Mouse (Mus musculus) myocyte (in vitro differentiated cells): ENCODE data around the gene Gm45062. TPM values are rescaled to one million over a fixed set of nuclear protein-coding genes. Genes with fewer than 3 reads are reported as not detected.
"Not testable (repeated sequence)": the region's sequence is repeated elsewhere in the genome, so short reads cannot be mapped to it uniquely, and the experiment has no call there.

ENCODE experiments used
- H3K27me3 ChIP-seq: one replicate; pipeline ENCODE4 v1.6.1; 2011; ENCODE audit not compliant: control insufficient read depth, insufficient read depth, insufficient read length
- H3K36me3 ChIP-seq: one replicate; pipeline ENCODE4 v1.6.1; 2011; ENCODE audit not compliant: control insufficient read depth, insufficient read depth
- H3K4me2 ChIP-seq: one replicate; pipeline ENCODE4 v1.6.1; 2011; ENCODE audit warnings: low read depth, control low read depth
- H3K4me3 ChIP-seq: one replicate; pipeline ENCODE4 v1.5.1; 2011; ENCODE audit warnings: mild to moderate bottlenecking, control low read depth, moderate library complexity
- H3K79me2 ChIP-seq: one replicate; pipeline ENCODE4 v1.6.1; 2011; ENCODE audit not compliant: control insufficient read depth, insufficient read depth
- H3ac ChIP-seq: one replicate; pipeline ENCODE4 v1.6.1; 2011; ENCODE audit not compliant: control insufficient read depth, insufficient read length
- CEBPB ChIP-seq: IDR thresholded peaks from 2 replicates; pipeline ENCODE4 v1.6.1; 2011; ENCODE audit warnings: mild to moderate bottlenecking, moderate library complexity; ENCODE audit not compliant: poor library complexity, insufficient read depth, severe bottlenecking
- E2F4 ChIP-seq: IDR thresholded peaks from one replicate; pipeline ENCODE4 v1.6.1; 2011; ENCODE audit warnings: mild to moderate bottlenecking, control low read depth, moderate library complexity; ENCODE audit not compliant: insufficient read depth
- MAX ChIP-seq: IDR thresholded peaks from one replicate; pipeline ENCODE4 v1.6.1; 2011; ENCODE audit warnings: low read depth, mild to moderate bottlenecking, control low read depth
- MYOD1 ChIP-seq, 3 experiments: IDR thresholded peaks; one replicate each; pipeline ENCODE4 v1.6.1; 2011; ENCODE audit warnings: control low read depth in 2 of 3, low read depth in 2 of 3, mild to moderate bottlenecking in 2 of 3, moderate library complexity in 1 of 3; ENCODE audit not compliant: insufficient read length in 2 of 3, control insufficient read depth in 1 of 3
- MYOG ChIP-seq, 3 experiments: IDR thresholded peaks; one replicate each; pipeline ENCODE4 v1.6.1; 2011; ENCODE audit warnings: control low read depth in 2 of 3, low read depth in 2 of 3, mild to moderate bottlenecking in 2 of 3; ENCODE audit not compliant: insufficient read length in 2 of 3, control insufficient read depth in 1 of 3, insufficient read depth in 1 of 3
- POLR2A ChIP-seq: IDR thresholded peaks from one replicate; pipeline ENCODE4 v1.6.1; 2011; ENCODE audit warnings: low read depth, mild to moderate bottlenecking, control low read depth, moderate library complexity; ENCODE audit not compliant: insufficient read length
- REST ChIP-seq: IDR thresholded peaks from one replicate; pipeline ENCODE4 v1.6.1; 2011; ENCODE audit warnings: mild to moderate bottlenecking, control low read depth, moderate library complexity; ENCODE audit not compliant: insufficient read depth, insufficient read length
- SRF ChIP-seq: IDR thresholded peaks from one replicate; pipeline ENCODE4 v1.6.1; 2011; ENCODE audit warnings: low read depth; ENCODE audit not compliant: control insufficient read depth, insufficient read length
- TCF12 ChIP-seq: IDR thresholded peaks from one replicate; pipeline ENCODE4 v1.6.1; 2011; ENCODE audit warnings: mild to moderate bottlenecking, control low read depth; ENCODE audit not compliant: poor library complexity, insufficient read depth, severe bottlenecking
- TCF3 ChIP-seq: IDR thresholded peaks from one replicate; pipeline ENCODE4 v1.6.1; 2011; ENCODE audit warnings: low read depth, control low read depth; ENCODE audit not compliant: insufficient read length
- USF1 ChIP-seq: IDR thresholded peaks from one replicate; pipeline ENCODE4 v1.6.1; 2011; ENCODE audit warnings: low read depth, mild to moderate bottlenecking, control low read depth, moderate library complexity
- polyA plus RNA-seq: library from polyadenylated mRNA; unstranded; fragments of >200 nt; fragmentation: generic; extraction: Trizol; gene quantifications from one replicate; pipeline ENCODE4 v1.2.1, GENCODE M21; 2012; ENCODE audit warnings: missing spikeins

The Gm45062 gene
- polyA plus RNA-seq, 1 experiment, result 0.71 TPM

- H3K27me3 ChIP-seq, result no peaks in the 10 kb centered on the region
- no peak for TF ChIP-seq REST
- TF ChIP-seq SRF, result no peak
- TF ChIP-seq USF1, result no peak
- no peak for TF ChIP-seq CEBPB
- TF ChIP-seq MYOD1 (IDR thresholded peaks at IDR 0.05; ENCODE audit: control insufficient read depth in 1 of 3, insufficient read length in 2 of 3, low read depth in 2 of 3), result no peak
- H3K36me3 ChIP-seq, result no peaks in the 10 kb centered on the region
- H3ac ChIP-seq, result no peak overlapping the region
- H3K79me2 ChIP-seq, result no peaks in the 10 kb centered on the region
- H3K4me2 ChIP-seq, result no peak overlapping the region
- H3K4me3 ChIP-seq, result no peak overlapping the region
Observed at GRCm38 (mm10) chr6:8536944-8537343, 277.7 kb downstream of the Gm45062 start.

DNA sequence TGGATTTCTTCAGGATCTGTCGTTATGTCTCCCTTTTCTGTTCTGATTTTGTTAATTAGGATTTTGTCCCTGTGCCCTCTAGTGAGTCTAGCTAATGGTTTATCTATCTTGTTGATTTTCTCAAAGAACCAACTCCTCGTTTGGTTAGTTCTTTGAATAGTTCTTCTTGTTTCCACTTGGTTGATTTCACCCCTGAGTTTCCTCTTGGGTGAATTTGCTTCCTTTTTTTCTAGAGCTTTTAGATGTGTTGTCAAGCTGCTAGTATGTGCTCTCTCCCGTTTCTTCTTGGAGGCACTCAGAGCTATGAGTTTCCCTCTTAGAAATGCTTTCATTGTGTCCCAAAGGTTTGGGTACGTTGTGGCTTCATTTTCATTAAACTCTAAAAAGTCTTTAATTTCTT, 282.3 kb downstream of the Gm45062 start:
- not testable (repeated sequence) for H3K36me3 ChIP-seq, H3K27me3 ChIP-seq, H3K79me2 ChIP-seq, H3K4me2 ChIP-seq, H3K4me3 ChIP-seq, H3ac ChIP-seq

GRCm38 (mm10) chr6:8544822-8545221, 285.6 kb downstream of the Gm45062 start:
- Histone ChIP-seq H3K27me3 (no peaks in the 10 kb centered on the region), H3K36me3 (no peaks in the 10 kb centered on the region), H3K79me2 (no peaks in the 10 kb centered on the region), H3K4me3 (no peak overlapping the region), H3K4me2 (no peak overlapping the region), H3ac (no peak overlapping the region)
- TF ChIP-seq MYOD1 (IDR thresholded peaks at IDR 0.05; ENCODE audit: control insufficient read depth in 1 of 3, insufficient read length in 2 of 3, low read depth in 2 of 3), result no peak
- TF ChIP-seq TCF3, result no peak
- TF ChIP-seq SRF, result no peak
- TF ChIP-seq E2F4, result no peak
- no peak for TF ChIP-seq REST
- TF ChIP-seq MAX, result no peak
- no peak for TF ChIP-seq CEBPB

DNA sequence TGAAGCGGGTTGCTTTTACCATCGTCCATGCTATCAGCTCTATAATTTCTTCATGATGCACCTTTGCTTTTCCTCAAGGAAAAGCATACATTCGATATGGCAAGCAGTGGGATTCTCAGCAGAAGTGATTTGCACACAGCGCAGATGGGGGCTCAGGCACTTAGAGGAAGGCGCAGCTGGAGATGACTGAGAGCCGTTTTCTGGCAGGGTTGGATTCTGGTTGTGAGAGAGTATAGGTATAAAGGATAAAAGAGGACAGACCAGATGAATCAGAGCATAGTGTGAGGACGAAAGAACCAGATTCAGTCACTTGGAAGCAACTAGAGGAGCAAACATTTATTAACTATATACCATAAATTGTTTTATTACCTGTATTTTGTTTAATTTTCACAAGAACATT, 286.5 kb downstream of the Gm45062 start:
- Histone ChIP-seq H3ac (no peak overlapping the region), H3K79me2 (no peaks in the 10 kb centered on the region), H3K4me3 (no peak overlapping the region), H3K4me2 (no peak overlapping the region), H3K36me3 (no peaks in the 10 kb centered on the region), H3K27me3 (no peaks in the 10 kb centered on the region)
- TF ChIP-seq TCF3, result no peak
- TF ChIP-seq MYOD1 (IDR thresholded peaks at IDR 0.05; ENCODE audit: control insufficient read depth in 1 of 3, insufficient read length in 2 of 3, low read depth in 2 of 3), result no peak
- no peak for TF ChIP-seq REST
- no peak for TF ChIP-seq MAX
- no peak for TF ChIP-seq MYOG (IDR thresholded peaks at IDR 0.05; ENCODE audit: control insufficient read depth in 1 of 3, insufficient read depth in 1 of 3, insufficient read length in 2 of 3, low read depth in 2 of 3)
- no peak for TF ChIP-seq SRF
- no peak for TF ChIP-seq POLR2A
- TF ChIP-seq USF1, result no peak

DNA sequence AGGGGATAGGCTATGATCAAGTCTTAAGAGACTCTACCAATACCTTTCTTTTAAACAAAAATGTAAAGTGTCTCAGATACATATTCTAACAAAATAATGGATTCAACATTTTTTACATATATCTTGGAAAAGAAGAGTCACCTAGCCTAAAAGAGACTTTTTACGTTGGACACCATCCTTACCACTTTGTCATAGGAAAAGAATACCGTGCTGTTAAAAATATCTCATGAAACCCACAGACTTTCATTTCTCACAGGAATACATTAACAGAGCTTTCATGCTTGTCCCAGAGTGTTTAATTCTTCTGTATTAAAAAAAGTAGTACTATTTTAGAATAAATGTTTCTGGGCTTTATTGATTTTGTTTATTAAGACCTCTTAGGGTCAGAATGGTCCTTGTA, 291.9 kb downstream of the Gm45062 start:
- Histone ChIP-seq H3ac (no peak overlapping the region), H3K36me3 (no peaks in the 10 kb centered on the region), H3K4me3 (no peak overlapping the region), H3K79me2 (no peaks in the 10 kb centered on the region), H3K27me3 (no peaks in the 10 kb centered on the region), H3K4me2 (no peak overlapping the region)
- TF ChIP-seq TCF3, result no peak
- no peak for TF ChIP-seq MYOG (IDR thresholded peaks at IDR 0.05; ENCODE audit: control insufficient read depth in 1 of 3, insufficient read depth in 1 of 3, insufficient read length in 2 of 3, low read depth in 2 of 3)
- no peak for TF ChIP-seq USF1
- TF ChIP-seq SRF, result no peak
- TF ChIP-seq REST, result no peak
- TF ChIP-seq E2F4, result no peak
- no peak for TF ChIP-seq TCF12
- TF ChIP-seq POLR2A, result no peak
- TF ChIP-seq MAX, result no peak
- TF ChIP-seq MYOD1 (IDR thresholded peaks at IDR 0.05; ENCODE audit: control insufficient read depth in 1 of 3, insufficient read length in 2 of 3, low read depth in 2 of 3), result no peak

- no peak overlapping the region for H3ac ChIP-seq
- no peak overlapping the region for H3K4me2 ChIP-seq
- no peaks in the 10 kb centered on the region for H3K36me3 ChIP-seq
- TF ChIP-seq MAX (no peak), SRF (no peak)
- no peaks in the 10 kb centered on the region for H3K27me3 ChIP-seq
- no peak overlapping the region for H3K4me3 ChIP-seq
- H3K79me2 ChIP-seq, result no peaks in the 10 kb centered on the region
Observed at GRCm38 (mm10) chr6:8556849-8557571, 297.8 kb downstream of the Gm45062 start.
